Mouse (Mus musculus) naive thymus-derived CD4-positive, alpha-beta T cell, adult 2 months (primary cell): Measurements from ENCODE around the gene Ankmy1.

Experiments
- DNase-seq: peaks from one replicate; pipeline ENCODE4 v3.0.0-alpha.2; 2011; ENCODE audit warnings: low read depth

The Ankmy1 gene

GRCm38 (mm10) chr1:92902786-92903185 lies at the start of gene Ankmy1:
Gene Ankmy1, minus strand, starts transcription at chr1:92902906.
- no peak for DNase-seq

GRCm38 (mm10) chr1:92950607-92951006 lies 47.9 kb upstream of the Ankmy1 start, which contains the start of gene Gpr35:
Gene Gpr35, plus strand, starts transcription at chr1:92950865.
- DNase-seq, result no peak

- DNase-seq, result peak; percentile 18
These were observed 46.7 kb upstream of the Ankmy1 start for GRCm38 (mm10) chr1:92949426-92949825.

GRCm38 (mm10) chr1:92947966-92948365 lies 45.3 kb upstream of the Ankmy1 start:
- no peak for DNase-seq

- DNase-seq, result no peak
These were observed 40.7 kb upstream of the Ankmy1 start for GRCm38 (mm10) chr1:92943219-92943989.

GRCm38 (mm10) chr1:92939746-92940145 lies 37.0 kb upstream of the Ankmy1 start:
- no peak for DNase-seq

- no peak for DNase-seq
These were observed 35.1 kb upstream of the Ankmy1 start for GRCm38 (mm10) chr1:92937797-92938196.

- DNase-seq, result no peak
These were observed 33.8 kb upstream of the Ankmy1 start for GRCm38 (mm10) chr1:92936467-92936866.

GRCm38 (mm10) chr1:92935977-92936376 lies 33.3 kb upstream of the Ankmy1 start:
- DNase-seq, result no peak

- peak; percentile 20 for DNase-seq
These were observed 32.6 kb upstream of the Ankmy1 start for GRCm38 (mm10) chr1:92935054-92935962.

- DNase-seq, result peak; percentile 97
These were observed 31.6 kb upstream of the Ankmy1 start, which contains the start of gene Capn10 for GRCm38 (mm10) chr1:92934182-92934827. Gene Capn10, plus strand, starts transcription at chr1:92934376.

GRCm38 (mm10) chr1:92933611-92934010 lies 30.9 kb upstream of the Ankmy1 start:
- DNase-seq, result no peak

- no peak for DNase-seq
These were observed 27.5 kb upstream of the Ankmy1 start for GRCm38 (mm10) chr1:92930171-92930706.

- no peak for DNase-seq
These were observed 18.8 kb upstream of the Ankmy1 start for GRCm38 (mm10) chr1:92921496-92921895.

GRCm38 (mm10) chr1:92920474-92921200 lies 17.9 kb upstream of the Ankmy1 start:
- no peak for DNase-seq

GRCm38 (mm10) chr1:92919775-92920174 lies 17.1 kb upstream of the Ankmy1 start:
- DNase-seq, result no peak

GRCm38 (mm10) chr1:92919151-92919550 lies 16.4 kb upstream of the Ankmy1 start:
- no peak for DNase-seq

GRCm38 (mm10) chr1:92916725-92917124 lies 14.0 kb upstream of the Ankmy1 start:
- DNase-seq, result no peak

- DNase-seq, result no peak
These were observed 12.3 kb upstream of the Ankmy1 start for GRCm38 (mm10) chr1:92914993-92915392.

- DNase-seq, result no peak
These were observed 11.5 kb upstream of the Ankmy1 start for GRCm38 (mm10) chr1:92914239-92914638.

GRCm38 (mm10) chr1:92912286-92912685 lies 9.6 kb upstream of the Ankmy1 start:
- DNase-seq, result peak; percentile 45
